Mouse (Mus musculus) spleen, postnatal 14 days (tissue): ENCODE results near the gene Dmrtc1a.
"Not testable (repeated sequence)": the region's sequence is repeated elsewhere in the genome, so short reads cannot be mapped to it uniquely, and the experiment has no call there.

Experiments
- DNase-seq, 2 experiments: peaks; one replicate each; pipeline ENCODE4 v3.0.0; 2021 to 2022; ENCODE audit warnings: low spot score in 2 of 2

Gene Dmrtc1a

DNA sequence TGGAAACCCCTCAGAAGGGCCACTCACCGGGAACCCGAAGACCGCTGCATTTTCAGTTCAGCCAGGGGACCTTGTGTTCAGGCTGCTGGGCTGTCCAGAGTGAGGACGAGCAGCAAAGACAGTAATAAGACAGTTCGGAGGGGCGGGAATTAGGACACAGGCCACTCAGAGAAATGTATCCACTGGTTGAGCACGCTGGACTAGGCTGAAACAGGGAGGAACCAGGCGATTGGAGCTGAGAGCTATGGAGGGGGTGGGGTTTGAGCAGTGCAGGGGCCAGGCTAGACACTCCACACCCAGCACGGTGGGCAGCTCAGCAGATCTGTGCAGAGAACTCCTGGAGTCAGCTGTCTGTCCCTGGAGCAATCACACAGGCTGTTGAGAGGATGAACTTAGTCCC is at the start of gene Dmrtc1a, which contains the start of gene 1700011M02Rik:
Gene Dmrtc1a, minus strand, starts transcription at position 101 of the 400 bp plus-strand sequence.
Gene 1700011M02Rik, plus strand, starts transcription at position 319 of the 400 bp plus-strand sequence.
- DNase-seq = not testable (repeated sequence)

DNA sequence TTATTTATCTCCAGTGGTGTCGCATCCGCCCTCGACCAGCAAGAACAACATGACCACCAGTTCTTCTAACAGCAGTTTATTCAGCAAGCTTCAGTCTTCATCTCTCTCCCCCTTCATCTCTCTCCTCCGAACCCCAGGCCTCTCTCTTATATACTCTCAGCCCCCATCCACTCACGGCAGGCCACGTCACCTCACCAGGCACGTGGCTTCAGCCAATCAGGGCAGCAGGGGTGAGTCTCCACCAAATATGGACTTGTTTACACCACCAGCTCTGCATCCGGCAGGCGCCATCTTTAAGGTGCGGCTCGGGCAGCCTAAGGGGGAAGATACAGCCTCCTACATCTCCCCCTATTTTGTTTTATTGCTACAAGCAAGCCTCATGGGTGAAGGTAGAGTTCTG is 41.6 kb upstream of the Dmrtc1a start:
- not testable (repeated sequence) for DNase-seq

DNA sequence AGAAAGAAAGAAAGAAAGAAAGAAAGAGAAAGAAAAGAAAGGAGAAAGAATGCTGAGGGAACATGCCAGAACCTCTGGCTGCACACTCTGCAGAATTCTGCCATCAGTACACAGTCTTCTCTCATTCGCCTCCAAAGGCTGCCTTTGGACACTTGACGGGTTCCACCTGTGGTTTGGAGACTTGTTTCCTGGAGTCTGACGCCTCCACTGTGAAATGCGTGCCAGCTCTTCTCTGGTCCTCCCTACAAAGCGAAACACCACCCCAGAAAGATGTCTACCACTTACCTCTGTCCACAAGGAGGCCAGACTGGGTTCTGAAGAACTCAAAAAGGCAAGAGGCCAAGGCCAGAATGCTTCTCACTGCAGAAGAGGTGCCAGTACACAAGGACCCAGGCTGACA is 28.3 kb upstream of the Dmrtc1a start:
- no peak for DNase-seq

DNA sequence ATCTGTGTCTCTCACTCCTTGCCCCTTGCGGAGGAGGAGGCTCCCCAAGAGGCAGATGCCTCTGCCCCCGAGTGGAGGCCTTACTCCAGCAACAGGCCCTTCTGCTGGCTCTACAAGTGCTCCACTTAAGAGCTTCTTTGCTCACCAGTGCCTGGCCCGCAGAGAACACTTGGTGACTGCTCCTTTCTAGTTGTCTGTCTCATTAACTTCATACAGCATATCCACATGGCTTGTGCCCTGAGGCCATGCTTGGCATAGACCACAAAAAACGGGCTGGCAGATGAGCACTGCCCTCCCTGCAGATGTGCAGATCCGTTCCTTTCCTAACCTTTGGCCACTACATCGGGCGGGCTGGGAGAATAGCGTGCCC is 25.9 kb upstream of the Dmrtc1a start:
- DNase-seq = no peak

DNA sequence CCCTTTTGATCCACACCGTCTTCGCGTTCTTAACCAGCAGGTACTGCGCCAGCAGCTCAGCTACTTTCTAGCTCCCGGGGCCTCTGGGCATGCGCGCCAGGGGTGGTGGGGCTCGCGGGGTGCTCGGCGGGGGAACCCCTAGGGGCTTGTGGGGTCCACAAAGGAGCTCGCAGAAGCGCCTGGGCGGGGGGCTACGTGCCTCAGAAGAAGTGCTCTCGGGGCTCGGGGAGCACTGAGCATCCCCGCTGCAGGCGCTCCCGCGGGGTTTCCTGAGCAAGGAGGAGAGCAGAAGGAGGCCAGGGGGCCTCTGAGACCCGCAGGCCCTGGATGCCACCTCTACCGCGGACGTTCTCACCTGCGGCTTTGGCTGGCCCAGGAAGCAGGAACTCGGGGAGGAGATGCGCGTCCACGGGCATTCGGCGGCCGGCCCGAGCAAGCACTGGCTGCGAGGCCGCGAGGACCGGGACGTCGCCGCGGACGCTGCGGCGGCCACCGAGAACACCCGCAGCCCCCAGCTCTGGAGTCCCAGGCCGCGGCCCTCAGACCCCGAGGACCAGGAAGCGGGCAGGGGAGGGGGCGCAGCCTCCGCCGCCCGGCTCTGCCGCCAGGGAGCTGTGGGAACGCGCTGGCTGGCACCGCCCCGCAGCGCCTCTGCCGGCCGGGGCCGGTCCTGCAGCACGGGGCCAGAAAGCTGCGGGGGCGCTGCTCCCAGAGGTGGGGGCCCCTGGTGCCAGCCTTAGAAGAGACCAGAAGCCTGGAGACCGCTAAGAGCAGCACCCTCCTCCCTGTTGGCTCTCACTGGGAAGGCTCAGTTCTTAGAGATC is 25.3 kb upstream of the Dmrtc1a start:
- no peak for DNase-seq

DNA sequence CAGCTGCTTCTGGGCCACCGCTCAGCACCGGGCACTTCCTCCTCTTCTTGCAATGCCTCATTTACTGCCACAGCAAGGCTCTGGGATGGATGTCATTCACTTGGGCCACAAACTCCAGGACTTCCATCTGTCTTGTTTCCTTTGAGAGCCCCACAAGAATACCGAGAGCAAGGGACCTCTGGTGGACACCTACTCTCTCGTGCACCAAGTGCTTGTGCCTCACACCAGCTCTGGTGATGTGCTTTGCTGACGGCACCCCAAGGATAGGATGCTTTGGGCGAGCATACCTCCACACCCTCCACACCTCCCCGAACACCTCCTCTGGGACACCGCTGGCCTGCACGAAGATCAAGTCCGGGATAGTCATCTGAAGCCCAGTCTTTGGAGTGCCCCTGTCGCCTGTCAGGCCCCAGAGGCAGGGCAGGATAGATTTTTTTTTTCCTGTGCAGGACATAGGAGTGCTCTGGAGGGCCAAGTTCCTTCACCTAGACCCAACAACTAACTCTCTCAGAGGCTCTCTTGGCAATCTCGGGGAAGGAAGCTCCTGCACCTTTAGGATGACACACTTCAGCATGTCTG is 24.6 kb upstream of the Dmrtc1a start:
- DNase-seq = no peak

DNA sequence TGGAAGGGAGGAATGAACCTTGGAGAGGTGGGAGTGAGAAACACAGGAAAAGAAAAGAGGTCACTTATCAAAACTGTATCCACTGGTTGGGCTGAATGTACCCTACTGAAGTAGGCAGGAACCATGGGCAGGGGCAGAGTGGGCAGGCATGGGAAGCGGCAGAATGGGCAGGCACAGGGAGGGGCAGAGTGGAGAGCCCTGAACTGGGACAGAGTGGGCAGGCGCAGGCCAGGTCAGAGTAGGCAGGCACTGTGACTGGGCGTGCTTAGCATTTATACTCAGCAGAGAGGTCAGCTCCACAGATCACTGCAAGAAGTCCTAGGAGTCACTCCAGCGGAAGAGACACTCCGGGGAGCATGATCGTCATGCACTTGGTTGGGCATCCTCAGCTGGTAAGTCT is 19.6 kb upstream of the Dmrtc1a start, which contains the start of gene 1700018G05Rik:
Gene 1700018G05Rik, plus strand, starts transcription at position 301 of the 400 bp plus-strand sequence.
- DNase-seq = not testable (repeated sequence)

DNA sequence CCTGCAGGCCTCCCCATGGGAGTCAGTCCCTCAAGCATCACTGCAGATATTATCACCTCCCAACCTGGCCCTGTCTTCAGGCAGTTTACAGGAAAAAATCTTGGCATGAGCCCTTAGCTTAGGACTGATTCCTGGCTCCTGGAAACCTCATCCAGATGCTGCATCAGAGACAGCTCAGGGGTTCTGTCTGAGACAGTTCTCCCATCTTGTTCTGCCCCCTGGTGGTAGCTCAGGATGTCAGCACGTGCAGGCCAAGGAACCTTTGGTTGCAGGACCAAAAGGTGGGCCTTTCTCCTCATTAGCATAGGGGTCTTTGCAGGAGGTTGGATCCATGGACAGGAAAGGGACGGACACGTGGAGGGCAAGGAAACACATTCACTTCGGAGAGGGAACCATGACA is 18.2 kb upstream of the Dmrtc1a start:
- DNase-seq = not testable (repeated sequence)

DNA sequence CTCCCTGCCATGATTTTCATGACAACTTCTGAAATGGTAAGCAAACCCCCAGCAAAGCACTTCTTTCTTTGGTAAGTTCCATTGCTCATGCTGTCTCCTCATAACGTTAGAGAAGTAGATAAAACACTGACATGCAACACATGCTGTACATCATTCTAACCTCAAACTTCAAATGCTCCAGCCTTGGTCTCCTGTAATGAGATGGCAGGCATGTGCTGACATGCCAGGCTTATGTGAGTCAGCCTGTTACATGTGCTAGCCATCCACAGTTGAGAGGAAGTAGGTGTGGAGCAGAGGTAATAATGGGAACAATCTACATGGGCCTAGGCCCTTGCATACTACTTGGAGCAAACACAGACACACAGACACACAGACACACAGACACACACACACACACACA is 6.3 kb upstream of the Dmrtc1a start:
- not testable (repeated sequence) for DNase-seq

DNA sequence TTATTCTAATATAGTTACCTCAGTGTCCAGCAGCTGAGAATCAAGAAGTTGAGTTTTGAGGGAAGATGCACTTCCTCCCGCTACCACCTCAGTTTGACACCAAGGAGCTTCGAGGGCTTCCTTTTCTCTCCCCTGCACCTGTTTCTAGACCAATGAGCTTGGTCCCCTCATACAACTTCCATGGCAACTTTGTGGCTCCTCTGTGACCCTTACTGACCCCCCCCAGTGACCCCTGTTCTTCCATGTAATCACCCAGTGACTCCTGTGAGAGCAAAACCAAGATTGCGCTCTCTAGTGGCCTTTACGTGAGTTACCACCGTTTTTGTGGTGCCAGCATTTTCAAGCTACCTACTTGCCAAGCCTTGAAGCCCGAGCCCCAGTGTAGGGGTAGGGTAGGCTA is 40.6 kb downstream of the Dmrtc1a start, which contains the start of gene 1700031F05Rik:
Gene 1700031F05Rik, minus strand, starts transcription at position 101 of the 400 bp plus-strand sequence.
- DNase-seq = no peak

DNA sequence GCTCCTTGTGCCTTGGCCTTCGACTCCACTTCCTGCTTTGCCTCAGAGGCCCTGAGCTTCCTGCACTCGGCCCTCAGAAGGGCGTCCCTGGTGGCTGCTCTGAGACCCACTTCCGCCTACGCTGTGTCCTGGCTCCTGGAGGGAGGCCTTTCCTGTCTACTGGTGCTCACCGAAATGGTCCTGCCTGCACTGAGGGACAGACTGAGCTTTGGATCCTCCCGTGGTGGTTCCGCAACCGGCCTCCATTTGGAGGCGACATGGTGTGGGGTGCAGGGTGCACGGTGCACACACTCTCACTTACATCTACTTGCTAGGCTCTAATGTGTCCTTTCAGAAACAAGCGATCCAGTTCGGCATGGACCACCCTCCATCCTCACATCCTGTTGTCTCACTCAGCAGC is 54.0 kb downstream of the Dmrtc1a start, which contains the start of gene Dmrtc1c2:
Gene Dmrtc1c2, minus strand, starts transcription at position 101 of the 400 bp plus-strand sequence.
- not testable (repeated sequence) for DNase-seq
